Mouse (Mus musculus) embryonic fibroblast, embryonic 13.5 days (primary cell): Measurements from ENCODE around the gene Pqlc2.

ENCODE experiments used
- CTCF ChIP-seq: IDR thresholded peaks from 2 replicates; pipeline ENCODE4 v1.5.1; 2011; ENCODE audit warnings: mild to moderate bottlenecking, control low read depth, low read length, moderate library complexity, borderline replicate concordance; ENCODE audit not compliant: insufficient read depth
- POLR2A ChIP-seq: IDR thresholded peaks from 2 replicates; pipeline ENCODE4 v1.6.1; 2011; ENCODE audit warnings: low read depth, mild to moderate bottlenecking, control low read depth, low read length, moderate library complexity

GRCm38 (mm10) chr4:139340835-139341234 lies 30.3 kb upstream of the Pqlc2 start:
- TF ChIP-seq CTCF = no peak
- no peak for TF ChIP-seq POLR2A
